Mouse (Mus musculus) urinary bladder, adult 18-20 months (tissue): ENCODE results near the gene Nrk.

Source experiments
- DNase-seq, 2 experiments: peaks; one replicate each; pipeline ENCODE4 v3.0.0; 2022; ENCODE audit warnings: low spot score in 2 of 2, mixed read lengths in 2 of 2

Nrk gene

GRCm38 (mm10) chrX:138914041-138914776 is at the start of gene Nrk:
Nrk (plus strand) TSS chrX:138914430.
- no peak for DNase-seq

GRCm38 (mm10) chrX:138913366-138913765 is 864 bp upstream of the Nrk start:
- DNase-seq: no peak

GRCm38 (mm10) chrX:138914777-138915114 is 516 bp downstream of the Nrk start:
- DNase-seq: no peak

- DNase-seq: no peak
Measured at GRCm38 (mm10) chrX:138919030-138919429, 4.8 kb downstream of the Nrk start.

- no peak for DNase-seq
Measured at GRCm38 (mm10) chrX:138943905-138944304, 29.7 kb downstream of the Nrk start.

- DNase-seq: no peak
Measured at GRCm38 (mm10) chrX:138960713-138961112, 46.5 kb downstream of the Nrk start.

- DNase-seq: no peak
Measured at GRCm38 (mm10) chrX:138978501-138978900, 64.3 kb downstream of the Nrk start.

GRCm38 (mm10) chrX:138979249-138979648 is 65.0 kb downstream of the Nrk start:
- no peak for DNase-seq

GRCm38 (mm10) chrX:139014524-139014923 is 100.3 kb downstream of the Nrk start:
- DNase-seq: no peak

GRCm38 (mm10) chrX:139016540-139016939 is 102.3 kb downstream of the Nrk start:
- DNase-seq: no peak

- DNase-seq: no peak
Measured at GRCm38 (mm10) chrX:139026532-139027097, 112.4 kb downstream of the Nrk start.

GRCm38 (mm10) chrX:139027296-139027695 is 113.1 kb downstream of the Nrk start:
- DNase-seq: no peak

GRCm38 (mm10) chrX:139027909-139028308 is 113.7 kb downstream of the Nrk start:
- DNase-seq: no peak

- DNase-seq: no peak
Measured at GRCm38 (mm10) chrX:139037666-139038065, 123.4 kb downstream of the Nrk start.

GRCm38 (mm10) chrX:139039314-139039713 is 125.1 kb downstream of the Nrk start:
- DNase-seq: no peak

GRCm38 (mm10) chrX:139041148-139041547 is 126.9 kb downstream of the Nrk start:
- no peak for DNase-seq

GRCm38 (mm10) chrX:139051976-139052375 is 137.7 kb downstream of the Nrk start:
- peak in 1 of 2 experiments; percentile 8 for DNase-seq

GRCm38 (mm10) chrX:139053149-139053548 is 138.9 kb downstream of the Nrk start:
- DNase-seq: no peak
